Mouse (Mus musculus) hindbrain, embryonic 16.5 days (tissue): ENCODE results near the gene Pdcl2. TPM values are rescaled to one million over a fixed set of nuclear protein-coding genes. Genes with fewer than 3 reads are reported as not detected.
A peak's percentile ranks its signal among the peaks of the same experiment; 100 is the strongest.

Experiments
- ATAC-seq: fragments of 200-750 bp; cut with Nextera tagmentation; 2 replicates; pipeline ENCODE4 v1.8.0; 2017; ENCODE audit warnings: moderate TSS enrichment, moderate library complexity
- H3K27ac ChIP-seq: fragments of 300-500 bp; sonication (generic); 2 replicates; pipeline ENCODE4 v1.5.1; 2014; ENCODE audit warnings: low read depth, mild to moderate bottlenecking, control low read depth, low read length, moderate library complexity
- H3K27me3 ChIP-seq: fragments of 300-500 bp; sonication (generic); replicated peaks from 2 replicates; pipeline ENCODE4 v1.6.1; 2014; ENCODE audit warnings: low read length; ENCODE audit not compliant: control insufficient read depth, insufficient read depth
- H3K36me3 ChIP-seq: fragments of 300-500 bp; sonication (generic); 2 replicates; pipeline ENCODE4 v1.6.1; 2014; ENCODE audit warnings: mild to moderate bottlenecking, low read length, moderate library complexity, mixed read lengths; ENCODE audit not compliant: control insufficient read depth, insufficient read depth
- H3K4me1 ChIP-seq: fragments of 300-500 bp; sonication (generic); 2 replicates; pipeline ENCODE4 v1.6.1; 2014; ENCODE audit warnings: low read depth, low read length; ENCODE audit not compliant: control insufficient read depth, insufficient read depth
- H3K4me2 ChIP-seq: fragments of 300-500 bp; sonication (generic); 2 replicates; pipeline ENCODE4 v1.6.1; 2014; ENCODE audit warnings: mild to moderate bottlenecking, low read length, control low read depth, moderate library complexity
- H3K4me3 ChIP-seq: fragments of 300-500 bp; sonication (generic); 2 replicates; pipeline ENCODE4 v1.5.1; 2014; ENCODE audit warnings: mild to moderate bottlenecking, low read length, control low read depth, moderate library complexity
- H3K9ac ChIP-seq: fragments of 300-500 bp; sonication (generic); 2 replicates; pipeline ENCODE4 v1.6.1; 2014; ENCODE audit warnings: low read depth, mild to moderate bottlenecking, control low read depth, low read length, moderate library complexity
- H3K9me3 ChIP-seq: fragments of 300-500 bp; sonication (generic); 2 replicates; pipeline ENCODE4 v1.6.1; 2014; ENCODE audit warnings: mild to moderate bottlenecking, low read length, moderate library complexity; ENCODE audit not compliant: control insufficient read depth
- WGBS: fragments of 180-500 bp; shearing (Covaris S2); extraction: QIAGEN DNeasy Blood & Tissue Kit; methylation state at CpG from one replicate; pipeline ENCODE4 v1.1.7; 2014; 5-methylcytosine and 5-hydroxymethylcytosine counted together
- polyA plus RNA-seq: library from polyadenylated mRNA; unstranded; fragments of >200 nt; fragmentation: Nextera tagmentation; extraction: Ambion mirVana; gene quantifications from 2 replicates; pipeline ENCODE4 v1.2.1, GENCODE M21; 2015

The Pdcl2 gene
- polyA plus RNA-seq, 1 experiment from 2014 or later, result not detected

DNA sequence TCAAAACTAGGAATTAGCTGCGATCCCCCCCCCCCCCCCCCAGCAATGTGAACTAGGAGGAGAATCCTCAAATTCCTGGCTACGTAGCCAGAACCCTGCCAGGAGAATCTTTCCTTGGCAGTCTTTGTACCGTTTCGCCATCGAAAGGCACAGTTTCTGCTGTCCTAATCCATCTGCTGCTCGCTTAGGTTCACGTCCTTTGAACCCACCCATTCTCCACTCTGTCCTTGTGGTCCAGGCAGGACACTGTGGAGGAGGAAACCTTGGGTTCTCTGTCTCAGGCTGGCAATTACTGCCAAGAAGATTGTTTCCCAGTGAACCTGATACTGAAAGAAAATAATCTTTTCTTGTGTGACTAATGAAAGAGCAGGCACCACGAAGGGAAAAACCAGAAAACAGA is 25.3 kb downstream of the Pdcl2 start:
- Histone ChIP-seq H3K4me2 (peak overlapping the region; percentile 93), H3K4me3 (peak overlapping the region; percentile 71), H3K27me3 (no peaks in the 10 kb centered on the region), H3K27ac (no peak overlapping the region), H3K9me3 (no peaks in the 10 kb centered on the region), H3K9ac (peak overlapping the region; percentile 97), H3K4me1 (peaks cover 22% of the 10 kb centered on the region), H3K36me3 (no peaks in the 10 kb centered on the region)
- ATAC-seq, result no peak
- 2% methylated on average over 8 of the region's 8 CpGs for WGBS

DNA sequence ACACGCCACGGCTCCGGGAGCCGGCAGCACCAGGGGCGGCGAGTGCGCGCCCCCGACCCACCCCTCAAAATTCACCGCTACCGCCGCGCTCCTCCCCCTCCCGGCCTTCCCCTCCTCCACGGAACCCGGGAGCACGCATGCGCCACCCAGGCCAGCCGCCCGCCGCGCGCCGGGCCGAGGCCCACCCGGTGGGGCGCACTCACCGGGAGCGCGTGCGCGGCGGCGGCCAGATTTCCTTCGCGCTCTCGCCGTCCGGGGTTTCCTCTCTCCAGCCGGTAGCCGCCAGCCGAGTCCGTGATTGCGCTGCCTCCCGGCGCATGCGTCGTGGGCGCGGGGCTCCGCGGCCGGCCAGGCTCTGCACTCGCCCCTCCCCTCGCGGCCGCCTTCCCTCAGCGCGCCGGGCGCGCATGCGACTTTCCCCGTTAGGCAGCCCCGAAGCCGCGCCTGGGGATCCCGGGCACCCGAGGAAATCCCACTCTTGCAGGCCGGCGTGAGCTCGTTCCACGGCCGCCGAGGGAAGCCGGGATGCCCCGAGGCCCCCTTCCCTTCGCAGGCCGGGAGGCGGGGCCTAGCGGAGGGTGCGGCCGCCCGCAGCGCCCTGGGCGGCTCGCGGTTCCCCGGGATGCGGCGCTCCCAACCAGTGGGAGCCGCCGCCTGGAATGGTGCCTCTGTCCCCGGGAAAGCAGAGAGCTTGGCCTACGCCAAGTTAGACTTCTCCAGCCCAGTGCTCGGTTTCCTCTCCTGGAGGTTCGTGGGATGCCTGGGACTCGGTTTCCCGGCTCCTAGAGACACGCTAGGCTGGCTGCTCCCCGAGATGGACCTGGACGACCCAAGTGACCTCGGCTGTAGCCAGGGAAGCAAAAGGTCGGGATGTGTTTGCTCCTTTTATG is 26.3 kb downstream of the Pdcl2 start, which contains the start of gene Clock:
Gene Clock (minus strand): TSS at position 341 of the 890 bp plus-strand sequence.
- peak; percentile 93 for ATAC-seq
- no peaks in the 10 kb centered on the region for H3K36me3 ChIP-seq
- under 1% methylated on average over 70 of the region's 104 CpGs for WGBS

GRCm38 (mm10) chr5:76303745-76304451 is 27.1 kb downstream of the Pdcl2 start:
- H3K4me1 ChIP-seq, result peaks cover 22% of the 10 kb centered on the region
- no peaks in the 10 kb centered on the region for H3K36me3 ChIP-seq
- no peaks in the 10 kb centered on the region for H3K27me3 ChIP-seq
- ATAC-seq, result peak; percentile 85
- H3K4me2 ChIP-seq, result peak overlapping the region; percentile 93
- peak overlapping the region; percentile 97 for H3K9ac ChIP-seq
- H3K9me3 ChIP-seq, result no peaks in the 10 kb centered on the region
- peak overlapping the region; percentile 98 for H3K27ac ChIP-seq
- H3K4me3 ChIP-seq, result peak overlapping the region; percentile 71
- WGBS, result under 1% methylated on average over 65 of the region's 100 CpGs

More for the DNA sequence above, 26.3 kb downstream of the Pdcl2 start, which contains the start of gene Clock:
- Histone ChIP-seq H3K4me3 (peak within 1 kb of the TSS; percentile 71), H3K27ac (peak within 1 kb of the TSS; percentile 98), H3K4me2 (peak within 1 kb of the TSS; percentile 93), H3K9ac (peak within 1 kb of the TSS; percentile 97), H3K9me3 (no peaks in the 10 kb centered on the region), H3K4me1 (peaks cover 22% of the 10 kb centered on the region), H3K27me3 (no peaks in the 10 kb centered on the region)

GRCm38 (mm10) chr5:76303379-76303744 is 27.6 kb downstream of the Pdcl2 start:
- Histone ChIP-seq H3K36me3 (no peaks in the 10 kb centered on the region), H3K27me3 (no peaks in the 10 kb centered on the region), H3K9ac (peak overlapping the region; percentile 97), H3K27ac (peak overlapping the region; percentile 98), H3K4me3 (peak overlapping the region; percentile 71), H3K4me1 (peaks cover 22% of the 10 kb centered on the region), H3K9me3 (no peaks in the 10 kb centered on the region), H3K4me2 (peak overlapping the region; percentile 93)
- WGBS, result 3% methylated on average over 11 of the region's 11 CpGs
- no peak for ATAC-seq

GRCm38 (mm10) chr5:76302009-76302408 is 28.9 kb downstream of the Pdcl2 start:
- Histone ChIP-seq H3K9ac (no peak overlapping the region), H3K36me3 (no peaks in the 10 kb centered on the region), H3K9me3 (no peaks in the 10 kb centered on the region), H3K4me1 (peaks cover 22% of the 10 kb centered on the region), H3K4me3 (no peak overlapping the region), H3K27me3 (no peaks in the 10 kb centered on the region), H3K27ac (no peak overlapping the region), H3K4me2 (no peak overlapping the region)
- ATAC-seq, result no peak
- 80% methylated on average over 2 of the region's 2 CpGs for WGBS

GRCm38 (mm10) chr5:76289234-76289691 is 41.7 kb downstream of the Pdcl2 start:
- H3K9me3 ChIP-seq, result no peaks in the 10 kb centered on the region
- H3K4me2 ChIP-seq, result no peak overlapping the region
- WGBS, result 91% methylated on average over 8 of the region's 8 CpGs
- H3K36me3 ChIP-seq, result no peaks in the 10 kb centered on the region
- no peaks in the 10 kb centered on the region for H3K4me1 ChIP-seq
- no peak for ATAC-seq
- no peak overlapping the region for H3K9ac ChIP-seq
- H3K27ac ChIP-seq, result no peak overlapping the region
- no peaks in the 10 kb centered on the region for H3K27me3 ChIP-seq
- no peak overlapping the region for H3K4me3 ChIP-seq

DNA sequence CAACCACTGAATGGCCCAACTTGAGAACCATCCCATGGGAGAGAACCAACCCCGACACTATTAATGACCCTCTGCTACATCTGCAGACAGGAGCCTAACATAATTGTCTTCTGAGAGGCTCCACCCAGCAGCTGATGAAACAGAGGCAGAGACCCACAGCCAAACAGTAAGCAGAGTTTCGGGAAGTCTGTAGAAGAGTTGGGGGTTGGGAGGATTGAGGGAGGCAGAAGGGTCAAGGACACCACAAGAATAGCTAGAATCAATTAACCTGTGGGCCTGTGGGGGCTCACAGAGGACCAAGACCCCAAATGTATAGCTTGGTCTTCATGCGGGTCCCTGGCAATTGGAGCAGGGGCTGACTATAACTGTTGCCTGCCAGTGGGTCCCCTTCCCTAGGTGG is 42.7 kb downstream of the Pdcl2 start:
- no peaks in the 10 kb centered on the region for H3K27me3 ChIP-seq
- no peak for ATAC-seq
- 91% methylated on average over 3 of the region's 3 CpGs for WGBS
- H3K9ac ChIP-seq, result no peak overlapping the region
- H3K27ac ChIP-seq, result no peak overlapping the region
- H3K4me3 ChIP-seq, result no peak overlapping the region
- H3K36me3 ChIP-seq, result no peaks in the 10 kb centered on the region
- no peak overlapping the region for H3K4me2 ChIP-seq
- H3K4me1 ChIP-seq, result no peaks in the 10 kb centered on the region
- H3K9me3 ChIP-seq, result no peaks in the 10 kb centered on the region

GRCm38 (mm10) chr5:76287062-76287461 is 43.9 kb downstream of the Pdcl2 start:
- H3K27ac ChIP-seq, result no peak overlapping the region
- H3K36me3 ChIP-seq, result no peaks in the 10 kb centered on the region
- H3K9ac ChIP-seq, result no peak overlapping the region
- WGBS, result 79% methylated on average over 5 of the region's 5 CpGs
- H3K4me3 ChIP-seq, result no peak overlapping the region
- no peak overlapping the region for H3K4me2 ChIP-seq
- no peaks in the 10 kb centered on the region for H3K9me3 ChIP-seq
- H3K4me1 ChIP-seq, result no peaks in the 10 kb centered on the region
- no peak for ATAC-seq
- no peaks in the 10 kb centered on the region for H3K27me3 ChIP-seq

DNA sequence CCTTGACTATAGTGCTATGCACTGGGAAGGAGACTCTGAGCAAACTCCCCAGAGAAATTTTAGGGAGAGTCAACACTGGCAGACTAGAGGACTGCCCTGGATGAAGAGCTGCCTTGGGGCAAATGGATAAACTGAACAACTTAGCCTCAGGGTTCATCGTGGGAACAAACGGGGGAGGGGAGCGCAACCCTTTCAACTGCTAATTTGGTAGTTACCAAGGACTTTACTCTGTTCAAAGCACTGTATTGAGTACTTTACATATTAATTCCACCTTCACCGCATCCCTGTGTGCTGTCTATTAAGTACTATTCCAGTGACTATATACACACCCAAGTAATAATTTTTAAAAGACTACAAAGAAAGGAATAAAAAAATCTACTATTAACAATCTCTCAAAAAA is 45.3 kb downstream of the Pdcl2 start:
- no peak for ATAC-seq
- no peaks in the 10 kb centered on the region for H3K36me3 ChIP-seq
- no peak overlapping the region for H3K4me2 ChIP-seq
- no peaks in the 10 kb centered on the region for H3K27me3 ChIP-seq
- H3K4me3 ChIP-seq, result no peak overlapping the region
- no peaks in the 10 kb centered on the region for H3K9me3 ChIP-seq
- no peak overlapping the region for H3K27ac ChIP-seq
- no peaks in the 10 kb centered on the region for H3K4me1 ChIP-seq
- no peak overlapping the region for H3K9ac ChIP-seq
- 42% methylated on average over 4 of the region's 4 CpGs for WGBS
